Mouse (Mus musculus): Measurements from ENCODE around the gene Ccsap. TPM values are rescaled to one million over a fixed set of nuclear protein-coding genes. Genes with fewer than 3 reads are reported as not detected.

Gene Ccsap
- polyA plus RNA-seq, 1 experiment from 2014 or later: 6.7 TPM

DNA sequence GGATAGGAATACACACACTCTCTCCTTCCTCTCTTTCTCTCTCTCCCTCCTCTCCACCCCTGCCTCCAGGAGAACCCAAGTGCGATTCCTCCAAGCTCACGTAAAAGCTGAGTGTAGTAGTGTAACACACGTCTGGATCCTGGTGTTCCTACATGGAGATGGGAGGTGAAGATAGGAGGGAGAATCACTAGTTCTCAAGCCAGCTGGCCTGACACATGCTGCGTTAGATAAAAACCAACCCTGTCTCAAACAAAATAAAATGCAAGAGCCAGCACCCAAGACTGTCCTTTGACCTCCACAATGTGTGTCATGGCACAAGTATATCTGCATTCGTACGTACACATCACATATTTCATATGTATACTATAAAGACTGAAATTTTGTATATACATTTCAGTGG is 39.2 kb downstream of the Ccsap start:
- Histone ChIP-seq H3K9ac (ENCODE audit: low read length) (no peak overlapping the region), H3K4me3 (ENCODE audit: low read depth, low read length) (no peak overlapping the region), H3K27ac (ENCODE audit: low read depth, low read length) (no peak overlapping the region), H3K4me1 (ENCODE audit: control insufficient read depth, insufficient read depth, low read length) (no peaks in the 10 kb centered on the region), H3K36me3 (ENCODE audit: control insufficient read depth, insufficient read depth, low read length) (peaks cover 20% of the 10 kb centered on the region; the same call in 1 of the 2 replicates), H3K27me3 (replicated peaks; ENCODE audit: control insufficient read depth, insufficient read depth, low read length) (no peaks in the 10 kb centered on the region), H3K4me2 (ENCODE audit: low read length) (no peak overlapping the region), H3K9me3 (replicated peaks; ENCODE audit: control insufficient read depth, low read length) (no peaks in the 10 kb centered on the region)
- DNase-seq (ENCODE audit: low spot score): no peak
- WGBS: 96% methylated on average over 6 of the region's 6 CpGs
- no peak for ATAC-seq

DNA sequence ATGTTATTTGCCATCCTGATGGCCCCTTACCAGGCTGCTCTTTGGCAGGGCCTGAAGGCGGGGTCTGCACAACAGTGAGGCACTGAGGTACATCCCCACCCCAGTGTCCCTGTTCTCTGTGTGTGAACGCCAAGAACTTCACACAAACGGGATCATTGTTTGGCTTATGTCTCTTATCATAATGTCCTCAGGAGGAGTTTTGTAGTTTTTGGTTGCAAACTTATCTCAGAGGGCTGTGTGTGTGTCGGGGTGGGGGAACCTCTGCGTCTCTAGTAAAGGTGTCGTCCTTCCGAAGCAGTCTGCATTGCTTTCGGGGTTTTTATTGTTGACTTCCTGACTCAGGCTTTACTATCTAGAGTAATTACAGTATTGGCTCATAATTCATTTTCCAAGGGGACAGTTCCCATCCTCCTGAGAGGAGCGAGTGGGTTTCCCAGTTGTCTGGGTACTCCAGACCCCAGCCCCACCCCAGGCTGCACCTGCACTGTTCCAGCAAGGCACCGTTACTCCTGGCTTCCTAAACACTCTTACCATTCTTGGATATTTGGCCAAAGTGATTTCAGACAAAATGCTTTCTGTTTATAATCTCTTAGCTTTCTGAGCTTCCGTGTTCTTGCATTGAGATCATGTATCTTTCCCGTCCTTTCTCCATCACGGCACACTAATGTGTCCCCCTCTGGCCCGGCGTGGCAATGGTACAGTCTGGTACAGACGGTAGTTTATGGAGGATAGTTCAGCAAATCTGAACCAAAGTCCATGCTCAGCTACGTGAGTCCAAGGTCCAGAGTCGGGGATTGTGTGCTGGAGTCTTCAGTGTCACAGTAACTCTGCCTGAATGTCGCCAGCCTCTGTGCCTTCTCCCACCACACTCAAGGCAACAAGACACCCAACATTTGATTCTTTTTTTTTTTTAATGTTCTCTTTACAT is 40.1 kb downstream of the Ccsap start:
- Histone ChIP-seq H3K27me3 (replicated peaks; ENCODE audit: control insufficient read depth, insufficient read depth, low read length) (no peaks in the 10 kb centered on the region), H3K36me3 (ENCODE audit: control insufficient read depth, insufficient read depth, low read length) (peaks cover 14% of the 10 kb centered on the region; the same call in 1 of the 2 replicates), H3K9ac (ENCODE audit: low read length) (no peak overlapping the region), H3K4me2 (ENCODE audit: low read length) (no peak overlapping the region), H3K27ac (ENCODE audit: low read depth, low read length) (no peak overlapping the region), H3K4me3 (ENCODE audit: low read depth, low read length) (no peak overlapping the region), H3K9me3 (replicated peaks; ENCODE audit: control insufficient read depth, low read length) (no peaks in the 10 kb centered on the region), H3K4me1 (ENCODE audit: control insufficient read depth, insufficient read depth, low read length) (no peaks in the 10 kb centered on the region)
- no peak for ATAC-seq
- no peak for DNase-seq (ENCODE audit: low spot score)
- WGBS: 94% methylated on average over 19 of the region's 19 CpGs

DNA sequence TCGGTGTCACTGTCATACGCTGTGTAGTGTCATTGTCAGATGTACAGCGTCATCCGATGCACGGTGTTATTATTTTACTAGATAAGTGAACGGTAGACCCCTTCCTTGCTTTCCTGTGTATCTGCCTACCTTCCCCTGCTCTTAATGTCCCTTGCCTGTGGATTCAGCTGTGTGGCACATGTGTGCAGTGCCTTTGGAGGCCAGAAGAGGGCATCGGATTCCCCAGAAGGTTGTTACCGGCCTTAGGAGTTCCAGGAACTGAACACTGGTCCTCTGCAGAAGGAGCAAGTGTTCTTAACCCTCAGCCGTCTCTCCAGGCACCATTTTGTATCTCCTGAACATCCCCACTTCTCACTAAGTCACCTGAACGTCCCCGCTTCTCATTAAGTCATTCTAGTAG is 42.3 kb downstream of the Ccsap start:
- whole genome bisulfite sequencing: 93% methylated on average over 11 of the region's 11 CpGs
- DNase-seq (ENCODE audit: low spot score) (no peak), ATAC-seq (no peak)
- no peaks in the 10 kb centered on the region for H3K4me1 ChIP-seq (ENCODE audit: control insufficient read depth, insufficient read depth, low read length)
- H3K27ac ChIP-seq (ENCODE audit: low read depth, low read length): no peak overlapping the region
- H3K36me3 ChIP-seq (ENCODE audit: control insufficient read depth, insufficient read depth, low read length): peaks cover 6% of the 10 kb centered on the region; the same call in 1 of the 2 replicates
- no peaks in the 10 kb centered on the region for H3K27me3 ChIP-seq (replicated peaks; ENCODE audit: control insufficient read depth, insufficient read depth, low read length)
- no peak overlapping the region for H3K4me2 ChIP-seq (ENCODE audit: low read length)
- H3K9ac ChIP-seq (ENCODE audit: low read length): no peak overlapping the region
- H3K4me3 ChIP-seq (ENCODE audit: low read depth, low read length): no peak overlapping the region
- no peaks in the 10 kb centered on the region for H3K9me3 ChIP-seq (replicated peaks; ENCODE audit: control insufficient read depth, low read length)

DNA sequence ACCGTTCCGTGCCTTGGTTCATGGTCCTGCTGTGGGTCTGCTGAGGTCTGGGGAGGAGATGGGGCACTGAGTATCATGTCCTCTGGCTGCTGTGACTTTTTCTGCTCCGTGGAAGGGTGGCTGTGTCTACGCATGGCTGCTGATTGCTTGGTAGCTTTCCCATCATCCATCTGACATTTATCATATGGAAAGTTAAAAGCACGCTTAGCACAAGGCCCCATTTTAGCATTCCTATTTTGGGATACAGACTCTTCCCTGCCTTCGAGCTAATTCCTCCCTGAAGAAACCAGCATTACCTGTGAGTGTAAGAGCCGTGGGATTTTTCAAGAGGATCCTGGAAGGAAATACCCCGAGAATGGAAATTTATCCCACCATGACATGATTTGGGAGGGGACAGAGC is 43.1 kb downstream of the Ccsap start:
- WGBS: 95% methylated on average over 8 of the region's 8 CpGs

DNA sequence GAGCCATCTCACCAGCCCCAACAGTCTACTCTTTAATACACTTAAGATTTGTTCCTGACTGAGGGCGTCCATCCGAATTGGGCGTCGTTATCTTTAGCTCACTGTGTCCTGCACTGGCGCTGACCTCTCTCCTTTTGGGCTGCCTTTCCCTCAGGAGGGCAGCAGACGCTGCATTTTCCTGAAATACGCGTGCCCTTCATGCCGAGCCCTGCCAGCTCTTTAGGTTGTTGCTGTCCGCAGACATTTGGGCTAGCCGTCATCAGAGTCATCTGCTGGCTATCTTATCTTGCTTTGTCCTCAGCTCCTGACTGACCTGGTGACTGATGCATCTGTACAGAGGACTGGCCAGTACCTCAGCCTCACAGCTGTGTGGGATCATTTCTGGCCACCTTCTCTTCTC is 44.7 kb downstream of the Ccsap start:
- WGBS: 85% methylated on average over 11 of the region's 11 CpGs
- no peak overlapping the region for H3K9ac ChIP-seq (ENCODE audit: low read length)
- H3K4me2 ChIP-seq (ENCODE audit: low read length): no peak overlapping the region
- DNase-seq (ENCODE audit: low spot score) (no peak), ATAC-seq (no peak)
- no peaks in the 10 kb centered on the region for H3K4me1 ChIP-seq (ENCODE audit: control insufficient read depth, insufficient read depth, low read length)
- H3K9me3 ChIP-seq (replicated peaks; ENCODE audit: control insufficient read depth, low read length): no peaks in the 10 kb centered on the region
- H3K27ac ChIP-seq (ENCODE audit: low read depth, low read length): no peak overlapping the region
- H3K4me3 ChIP-seq (ENCODE audit: low read depth, low read length): no peak overlapping the region
- H3K36me3 ChIP-seq (ENCODE audit: control insufficient read depth, insufficient read depth, low read length): 0 out of 2 replicates have a peak, but pooled peaks cover 3% of the 10 kb centered on the region
- H3K27me3 ChIP-seq (replicated peaks; ENCODE audit: control insufficient read depth, insufficient read depth, low read length): no peaks in the 10 kb centered on the region

More for the DNA sequence above, 43.1 kb downstream of the Ccsap start:
- Histone ChIP-seq H3K9me3 (replicated peaks; ENCODE audit: control insufficient read depth, low read length) (no peaks in the 10 kb centered on the region), H3K4me1 (ENCODE audit: control insufficient read depth, insufficient read depth, low read length) (no peaks in the 10 kb centered on the region), H3K9ac (ENCODE audit: low read length) (no peak overlapping the region), H3K36me3 (ENCODE audit: control insufficient read depth, insufficient read depth, low read length) (peaks cover 6% of the 10 kb centered on the region; the same call in 1 of the 2 replicates), H3K4me3 (ENCODE audit: low read depth, low read length) (no peak overlapping the region), H3K4me2 (ENCODE audit: low read length) (no peak overlapping the region), H3K27me3 (replicated peaks; ENCODE audit: control insufficient read depth, insufficient read depth, low read length) (no peaks in the 10 kb centered on the region), H3K27ac (ENCODE audit: low read depth, low read length) (no peak overlapping the region; the same call in 1 of the 2 replicates)
- no peak for DNase-seq (ENCODE audit: low spot score)
- no peak for ATAC-seq

DNA sequence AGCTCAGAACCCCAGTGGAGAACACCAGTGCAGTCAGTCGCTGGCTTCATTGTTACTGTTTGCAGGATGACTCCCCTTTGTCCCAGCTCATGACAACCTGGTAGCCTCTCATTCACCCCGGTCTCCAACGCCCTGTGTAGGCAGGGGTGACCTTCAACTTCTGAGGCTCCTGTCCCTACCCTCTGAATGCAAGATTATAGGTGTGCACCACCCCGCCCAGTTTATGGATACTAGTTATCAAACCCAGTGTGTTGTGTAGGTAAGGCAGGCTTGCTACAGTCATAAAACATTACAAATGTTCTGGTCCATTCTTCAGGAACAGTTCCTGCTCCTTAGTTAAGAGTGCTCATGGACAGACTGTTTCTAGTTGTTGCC is 46.1 kb downstream of the Ccsap start:
- Histone ChIP-seq H3K27me3 (replicated peaks; ENCODE audit: control insufficient read depth, insufficient read depth, low read length) (no peaks in the 10 kb centered on the region), H3K4me1 (ENCODE audit: control insufficient read depth, insufficient read depth, low read length) (no peaks in the 10 kb centered on the region), H3K27ac (ENCODE audit: low read depth, low read length) (no peak overlapping the region), H3K4me2 (ENCODE audit: low read length) (no peak overlapping the region), H3K9me3 (replicated peaks; ENCODE audit: control insufficient read depth, low read length) (no peaks in the 10 kb centered on the region), H3K4me3 (ENCODE audit: low read depth, low read length) (no peak overlapping the region), H3K36me3 (ENCODE audit: control insufficient read depth, insufficient read depth, low read length) (0 out of 2 replicates have a peak, but pooled peaks cover 3% of the 10 kb centered on the region), H3K9ac (ENCODE audit: low read length) (no peak overlapping the region; the same call in 1 of the 2 replicates)
- ATAC-seq (no peak), DNase-seq (ENCODE audit: low spot score) (no peak)
- WGBS: 86% methylated on average over 4 of the region's 4 CpGs

DNA sequence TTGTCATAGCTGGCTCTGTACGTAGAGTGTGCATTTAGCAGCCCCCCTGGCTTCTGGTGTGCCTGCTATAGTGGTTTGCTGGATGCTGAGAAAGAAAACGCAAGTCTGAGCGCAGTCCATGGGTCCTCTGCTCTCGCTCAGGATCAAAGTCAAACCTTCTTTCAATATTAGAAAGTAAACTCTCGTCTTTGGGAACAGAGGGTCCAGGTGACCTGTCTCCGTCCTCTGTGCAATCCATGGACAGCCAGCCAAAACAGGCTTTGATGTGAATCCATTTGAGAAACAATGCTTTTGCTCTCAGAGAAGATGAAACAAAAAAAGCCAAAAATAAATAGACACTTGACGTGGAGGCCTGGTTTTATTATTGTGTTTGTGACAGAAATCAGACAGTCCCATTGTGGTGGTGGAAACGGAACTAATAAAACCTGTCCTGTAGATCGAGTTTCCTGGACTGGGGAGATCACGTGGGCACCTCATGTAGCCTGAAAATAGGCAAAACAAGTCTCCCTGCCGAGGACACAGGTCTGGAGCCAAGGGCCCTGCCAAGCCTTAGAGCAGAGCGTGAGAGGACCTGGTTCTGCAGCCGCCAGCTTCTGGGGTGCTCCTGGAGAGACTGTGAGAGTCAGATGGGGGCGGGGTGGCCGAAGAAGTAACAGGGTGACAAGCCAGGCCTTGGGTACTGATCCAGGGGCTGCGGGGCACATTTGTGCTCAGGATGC is 46.7 kb downstream of the Ccsap start:
- Histone ChIP-seq H3K4me3 (ENCODE audit: low read depth, low read length) (no peak overlapping the region), H3K27ac (ENCODE audit: low read depth, low read length) (no peak overlapping the region), H3K9ac (ENCODE audit: low read length) (no peak overlapping the region; the same call in 1 of the 2 replicates), H3K36me3 (ENCODE audit: control insufficient read depth, insufficient read depth, low read length) (0 out of 2 replicates have a peak, but pooled peaks cover 3% of the 10 kb centered on the region), H3K4me2 (ENCODE audit: low read length) (no peak overlapping the region), H3K9me3 (replicated peaks; ENCODE audit: control insufficient read depth, low read length) (no peaks in the 10 kb centered on the region), H3K4me1 (ENCODE audit: control insufficient read depth, insufficient read depth, low read length) (no peaks in the 10 kb centered on the region), H3K27me3 (replicated peaks; ENCODE audit: control insufficient read depth, insufficient read depth, low read length) (no peaks in the 10 kb centered on the region)
- WGBS: 81% methylated on average over 16 of the region's 16 CpGs
- DNase-seq (ENCODE audit: low spot score) (no peak), ATAC-seq (no peak)

DNA sequence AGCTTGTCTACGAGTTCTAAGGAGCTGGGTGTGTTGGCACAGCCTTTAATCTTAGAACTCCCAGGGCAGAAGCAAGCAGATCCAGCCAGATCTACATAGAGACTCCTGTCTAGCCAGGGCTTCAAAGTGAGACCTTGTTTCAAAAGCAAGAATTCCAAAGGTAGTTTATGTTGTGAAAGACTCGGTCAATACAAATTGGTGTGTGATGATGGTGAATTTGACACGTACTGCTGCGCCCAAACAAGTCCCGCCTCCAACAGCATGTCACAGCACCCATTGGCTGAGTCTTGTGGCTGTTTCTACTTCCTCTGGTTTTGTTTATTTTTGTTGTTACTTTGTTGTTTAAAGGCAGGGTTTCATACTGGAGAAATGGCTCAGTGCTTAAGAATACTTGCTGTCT is 47.8 kb downstream of the Ccsap start:
- H3K4me3 ChIP-seq (ENCODE audit: low read depth, low read length): no peak overlapping the region
- ATAC-seq (no peak), DNase-seq (ENCODE audit: low spot score) (no peak)
- no peak overlapping the region for H3K9ac ChIP-seq (ENCODE audit: low read length)
- H3K27me3 ChIP-seq (replicated peaks; ENCODE audit: control insufficient read depth, insufficient read depth, low read length): no peaks in the 10 kb centered on the region
- 0 out of 2 replicates have a peak, but pooled peaks cover 3% of the 10 kb centered on the region for H3K36me3 ChIP-seq (ENCODE audit: control insufficient read depth, insufficient read depth, low read length)
- no peaks in the 10 kb centered on the region for H3K9me3 ChIP-seq (replicated peaks; ENCODE audit: control insufficient read depth, low read length)
- no peak overlapping the region for H3K27ac ChIP-seq (ENCODE audit: low read depth, low read length)
- WGBS: 87% methylated on average over 5 of the region's 5 CpGs
- H3K4me2 ChIP-seq (ENCODE audit: low read length): no peak overlapping the region
- peaks cover 3% of the 10 kb centered on the region for H3K4me1 ChIP-seq (ENCODE audit: control insufficient read depth, insufficient read depth, low read length)

Data from forebrain, embryonic 14.5 days (tissue).